ENCODE assay signal across 13 mouse cellular contexts in the genomic region with DNA sequence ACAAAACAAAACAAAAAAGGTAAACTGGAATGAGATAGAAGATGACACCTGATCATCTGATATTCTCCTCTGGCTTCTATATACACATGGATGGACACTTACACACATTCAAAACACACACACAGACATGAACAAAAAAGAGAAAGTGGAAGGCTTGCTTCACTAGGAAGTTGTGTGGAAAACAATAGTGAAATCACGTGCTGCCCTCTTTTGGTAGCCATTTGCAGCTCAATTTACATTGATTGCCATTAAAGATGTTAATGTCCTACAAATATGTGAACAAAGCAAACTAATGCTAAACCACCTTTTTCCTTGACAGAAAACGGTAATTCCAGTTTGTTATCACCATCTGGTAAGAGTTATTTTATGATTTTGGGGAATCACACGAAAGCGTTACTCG. TPM values are rescaled to one million over a fixed set of nuclear protein-coding genes. Genes with fewer than 3 reads are reported as not detected.
A peak's percentile ranks its signal among the peaks of the same experiment; 100 is the strongest.
DNase-seq lines count a peak whose midpoint lies in the region; ATAC-seq and TF ChIP-seq lines count a peak whose summit lies in the region.
"Had no signal": no experiment of that assay in that cellular context is flagged by ENCODE, and none has a peak within 500 bp of the region (broad histone marks: within the 10 kb centered on the region; RNA-seq: fewer than 3 reads in every experiment).

No protein-coding gene starts in this region.

- DNase-seq in cerebellum, postnatal 10 days: peak; percentile 5 to 12
- DNase-seq in cerebellum, adult 11-12 months: no peak
- DNase-seq in kidney, adult 2 months: peak; percentile 3
- DNase-seq in midbrain, postnatal 0 days (ENCODE audit: low spot score): no peak
- peak; percentile 8 to 10 for DNase-seq in kidney, postnatal 4 days
- no peak for DNase-seq in spleen, postnatal 36 days (ENCODE audit: low spot score in 2 of 2)
- DNase-seq: B cell, adult 2 months; cerebellum, postnatal 25 days; gastrocnemius, postnatal 14 days; heart, postnatal 36 days; midbrain, embryonic 14.5 days had no signal

- H3K4me3 ChIP-seq in kidney, adult 2 months (ENCODE audit: insufficient read depth, low read depth, low read length): no peak overlapping the region
- no peak overlapping the region for H3K4me3 ChIP-seq in kidney, embryonic 15.5 days (replicated peaks)
- H3K4me3 ChIP-seq in midbrain, postnatal 0 days (ENCODE audit: low read depth, low read length): no peak overlapping the region
- no peak overlapping the region for H3K4me3 ChIP-seq in midbrain, embryonic 13.5 days (replicated peaks)

- TF ChIP-seq CTCF in kidney, adult 2 months (conservative IDR thresholded peaks at IDR 0.05; ENCODE audit: insufficient read depth, insufficient read length, low read depth, low read length): no peak
- peak; percentile 34; the same call in 1 of the 2 replicates for TF ChIP-seq CTCF in midbrain, postnatal 0 days (IDR thresholded peaks at IDR 0.05)

- H3K27me3 ChIP-seq in kidney, adult 2 months (replicated peaks; ENCODE audit: control insufficient read depth, insufficient read depth, low read length): no peaks in the 10 kb centered on the region
- peaks cover 37% of the 10 kb centered on the region for H3K27me3 ChIP-seq in kidney, embryonic 15.5 days
- no peaks in the 10 kb centered on the region; the same call in 1 of the 2 replicates for H3K27me3 ChIP-seq in midbrain, postnatal 0 days (ENCODE audit: insufficient read depth, low read length)
- peaks cover 21% of the 10 kb centered on the region; the same call in 1 of the 2 replicates for H3K27me3 ChIP-seq in midbrain, embryonic 13.5 days

- no peak overlapping the region for H3K4me2 ChIP-seq in kidney, embryonic 15.5 days
- H3K4me2 ChIP-seq in midbrain, postnatal 0 days (ENCODE audit: low read depth, low read length, poor library complexity, severe bottlenecking): no peak overlapping the region
- no peak overlapping the region for H3K4me2 ChIP-seq in midbrain, embryonic 13.5 days (replicated peaks)

- no peaks in the 10 kb centered on the region for H3K4me1 ChIP-seq in kidney, adult 2 months (ENCODE audit: control insufficient read depth, insufficient read depth, low read length)
- H3K4me1 ChIP-seq in kidney, embryonic 15.5 days: no peaks in the 10 kb centered on the region
- H3K4me1 ChIP-seq in midbrain, postnatal 0 days (ENCODE audit: insufficient read depth, low read length): no peaks in the 10 kb centered on the region
- H3K4me1 ChIP-seq in midbrain, embryonic 13.5 days (replicated peaks): no peaks in the 10 kb centered on the region

- ATAC-seq in kidney, embryonic 15.5 days (replicated peaks; ENCODE audit: low FRiP score): no peak
- no peak for ATAC-seq in midbrain, postnatal 0 days (ENCODE audit: low FRiP score)
- no peak for ATAC-seq in midbrain, embryonic 13.5 days

- no peak overlapping the region for H3K9ac ChIP-seq in kidney, embryonic 15.5 days
- no peak overlapping the region for H3K9ac ChIP-seq in midbrain, postnatal 0 days (replicated peaks; ENCODE audit: low read length, poor library complexity, severe bottlenecking)
- H3K9ac ChIP-seq in midbrain, embryonic 13.5 days (replicated peaks): no peak overlapping the region

- H3K36me3 ChIP-seq in kidney, adult 2 months (ENCODE audit: control insufficient read depth, insufficient read depth, low read length): no peaks in the 10 kb centered on the region
- no peaks in the 10 kb centered on the region for H3K36me3 ChIP-seq in kidney, embryonic 15.5 days
- H3K36me3 ChIP-seq in midbrain, postnatal 0 days (ENCODE audit: insufficient read depth, low read length): no peaks in the 10 kb centered on the region
- H3K36me3 ChIP-seq in midbrain, embryonic 13.5 days: no peaks in the 10 kb centered on the region

- H3K9me3 ChIP-seq in kidney, embryonic 15.5 days (replicated peaks): no peaks in the 10 kb centered on the region
- no peaks in the 10 kb centered on the region for H3K9me3 ChIP-seq in midbrain, postnatal 0 days (ENCODE audit: low read length)
- H3K9me3 ChIP-seq in midbrain, embryonic 13.5 days: no peaks in the 10 kb centered on the region

- WGBS in kidney, adult 2 months: 67% methylated on average over 5 of the region's 5 CpGs
- WGBS in kidney, embryonic 15.5 days: 73% methylated on average over 5 of the region's 5 CpGs
- 74% methylated on average over 5 of the region's 5 CpGs for WGBS in midbrain, postnatal 0 days
- WGBS in midbrain, embryonic 13.5 days: 77% methylated on average over 5 of the region's 5 CpGs

- TF ChIP-seq POLR2A in kidney, adult 2 months (IDR thresholded peaks at IDR 0.05; ENCODE audit: low read depth, low read length): no peak

- H3K27ac ChIP-seq in kidney, adult 2 months (ENCODE audit: insufficient read depth, low read depth, low read length): no peak overlapping the region
- H3K27ac ChIP-seq in kidney, embryonic 15.5 days: no peak overlapping the region
- H3K27ac ChIP-seq in midbrain, postnatal 0 days (ENCODE audit: low read depth, low read length): no peak overlapping the region
- H3K27ac ChIP-seq in midbrain, embryonic 13.5 days: no peak overlapping the region

RNA-seq across cellular contexts. Expression of a gene that starts 46.3 kb away (rescaled TPM):
- polyA plus RNA-seq in kidney, adult 2 months (2012; rRNA removed): 13.0 and 13.7 TPM in 2 replicates
- 14.4 and 14.8 TPM in 2 replicates for polyA plus RNA-seq in kidney, embryonic 15.5 days (2015; fragmentation: Nextera tagmentation; extraction: Ambion mirVana)
- total RNA-seq in midbrain, postnatal 0 days (2014; rRNA removed): 16.3 and 19.3 TPM in 2 replicates
- 6.3 and 8.2 TPM in 2 replicates for polyA plus RNA-seq in midbrain, postnatal 0 days (2015; fragmentation: Nextera tagmentation; extraction: Ambion mirVana)
- 15.9 and 18.4 TPM in 2 replicates for polyA plus RNA-seq in midbrain, embryonic 13.5 days (2015; fragmentation: Nextera tagmentation; extraction: Ambion mirVana)

Comparison
In these comparisons a context has a peak if more than half of its experiments do, and no peak if none do; other contexts are left out.
1. DNase-seq: peak in cerebellum, postnatal 10 days (2 of 2), kidney, adult 2 months (single experiment) and kidney, postnatal 4 days (2 of 2); none in cerebellum, adult 11-12 months (single experiment), midbrain, postnatal 0 days (single experiment) and spleen, postnatal 36 days (0 of 2).